Mouse (Mus musculus) megakaryocyte, embryonic 14.5 days (primary cell): ENCODE results near the gene Otog.

Experiments used
- FLI1 ChIP-seq: IDR thresholded peaks from 2 replicates; pipeline ENCODE4 v1.6.1; 2012; ENCODE audit warnings: low read length, inconsistent platforms, mixed read lengths
- GATA1 ChIP-seq: IDR thresholded peaks from 3 replicates; pipeline ENCODE4 v1.6.1; 2012; ENCODE audit warnings: mixed read lengths, low read length, inconsistent platforms, borderline replicate concordance

GRCm38 (mm10) chr7:46315692-46316091, 74.9 kb downstream of the Otog start:
- no peak for TF ChIP-seq GATA1
- no peak for TF ChIP-seq FLI1
